Mouse (Mus musculus) heart, embryonic 13.5 days (tissue): ENCODE results near the gene Cdc45. TPM values are rescaled to one million over a fixed set of nuclear protein-coding genes. Genes with fewer than 3 reads are reported as not detected.

Experiments
- polyA plus RNA-seq: library from polyadenylated mRNA; unstranded; fragments of >200 nt; fragmentation: Nextera tagmentation; extraction: Ambion mirVana; gene quantifications from 2 replicates; pipeline ENCODE4 v1.2.1, GENCODE M21; 2015

Gene Cdc45
- polyA plus RNA-seq, 1 experiment from 2014 or later, result 34.4 TPM

Other genes starting within 250 kb of the Cdc45 start
- 0.42 and 1.1 TPM in 2 replicates for gene Tbx1, start 221.3 kb downstream of the Cdc45 start, polyA plus RNA-seq
- gene Gp1bb, start 189.6 kb downstream of the Cdc45 start, polyA plus RNA-seq, result 4.4 and 6.1 TPM in 2 replicates
- 1.4 and 1.8 TPM in 2 replicates for gene Gm49601, start 185.6 kb downstream of the Cdc45 start, polyA plus RNA-seq
- gene Sept5, start 182.0 kb downstream of the Cdc45 start, polyA plus RNA-seq, result 8.8 TPM in 2 replicates
- 17.2 and 18.0 TPM in 2 replicates for gene Cldn5, start 35.1 kb downstream of the Cdc45 start, polyA plus RNA-seq
- 64.8 and 68.0 TPM in 2 replicates for gene Ufd1, start 208 bp downstream of the Cdc45 start, polyA plus RNA-seq
- gene 2510002D24Rik, start 24.6 kb upstream of the Cdc45 start, polyA plus RNA-seq, result 33.3 and 43.3 TPM in 2 replicates
- not detected in 2 replicates for gene Gm28539, start 24.6 kb upstream of the Cdc45 start, polyA plus RNA-seq
- 90.3 and 103 TPM in 2 replicates for gene Mrpl40, start 64.9 kb upstream of the Cdc45 start, polyA plus RNA-seq
- gene Hira, start 65.0 kb upstream of the Cdc45 start, polyA plus RNA-seq, result 11.0 and 11.8 TPM in 2 replicates